Mouse (Mus musculus) stomach, embryonic 15.5 days (tissue): ENCODE data around the gene Prkab1. TPM values are rescaled to one million over a fixed set of nuclear protein-coding genes. Genes with fewer than 3 reads are reported as not detected.

Source experiments
- ATAC-seq: fragments of 200-750 bp; cut with Nextera tagmentation; 2 replicates; pipeline ENCODE4 v1.8.0; 2017; ENCODE audit warnings: low read depth, moderate number of reproducible peaks, moderate TSS enrichment; ENCODE audit not compliant: insufficient read depth, low FRiP score
- H3K27ac ChIP-seq: fragments of 300-500 bp; sonication (generic); 2 replicates; pipeline ENCODE4 v1.5.1; 2015; ENCODE audit warnings: mild to moderate bottlenecking, inconsistent platforms
- H3K27me3 ChIP-seq: fragments of 300-500 bp; sonication (generic); replicated peaks from 2 replicates; pipeline ENCODE4 v1.6.1; 2015; ENCODE audit warnings: inconsistent platforms
- H3K36me3 ChIP-seq: fragments of 300-500 bp; sonication (generic); 2 replicates; pipeline ENCODE4 v1.6.1; 2015; ENCODE audit warnings: inconsistent platforms
- H3K4me1 ChIP-seq: fragments of 300-500 bp; sonication (generic); 2 replicates; pipeline ENCODE4 v1.6.1; 2015; ENCODE audit warnings: inconsistent platforms
- H3K4me2 ChIP-seq: fragments of 300-500 bp; sonication (generic); 2 replicates; pipeline ENCODE4 v1.6.1; 2015; ENCODE audit warnings: mild to moderate bottlenecking, inconsistent platforms
- H3K4me3 ChIP-seq: fragments of 300-500 bp; sonication (generic); replicated peaks from 2 replicates; pipeline ENCODE4 v1.5.1; 2015; ENCODE audit warnings: inconsistent platforms
- H3K9ac ChIP-seq: fragments of 300-500 bp; sonication (generic); 2 replicates; pipeline ENCODE4 v1.6.1; 2015; ENCODE audit warnings: inconsistent platforms
- H3K9me3 ChIP-seq: fragments of 300-500 bp; sonication (generic); 2 replicates; pipeline ENCODE4 v1.6.1; 2016; ENCODE audit warnings: inconsistent platforms
- WGBS: fragments of 180-500 bp; shearing (Covaris S2); methylation state at CpG from one replicate; pipeline ENCODE4 v1.1.7; 2015; 5-methylcytosine and 5-hydroxymethylcytosine counted together
- polyA plus RNA-seq: library from polyadenylated mRNA; unstranded; fragments of >200 nt; fragmentation: Nextera tagmentation; extraction: Ambion mirVana; gene quantifications from 2 replicates; pipeline ENCODE4 v1.2.1, GENCODE M21; 2015

Prkab1 gene
- polyA plus RNA-seq, 1 experiment from 2014 or later = 70.9 TPM

DNA sequence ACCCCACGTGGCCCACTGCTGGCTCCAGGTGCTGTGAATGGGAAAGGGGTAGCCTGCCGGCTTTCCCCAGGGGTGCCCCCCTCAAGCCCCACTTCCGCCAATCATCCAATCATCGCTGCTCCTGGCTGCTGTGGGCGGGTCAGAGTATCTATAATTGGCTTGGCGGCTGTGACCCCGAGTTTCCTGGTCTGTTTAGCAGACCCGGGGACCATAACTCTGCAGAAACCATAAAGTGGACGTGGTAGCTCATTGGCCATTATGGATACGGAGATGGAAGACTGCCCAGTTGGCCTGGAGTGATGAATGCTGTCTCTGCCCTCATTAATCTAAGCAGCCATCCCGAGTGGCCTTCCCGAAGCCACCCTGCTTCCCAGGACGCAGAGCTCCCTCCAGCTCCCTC is 20.5 kb downstream of the Prkab1 start:
- WGBS = 42% methylated on average over 13 of the region's 13 CpGs
- ATAC-seq = no peak
- H3K4me3 ChIP-seq = no peak overlapping the region
- no peak overlapping the region for H3K9ac ChIP-seq
- H3K4me2 ChIP-seq = no peak overlapping the region
- no peaks in the 10 kb centered on the region for H3K4me1 ChIP-seq
- no peaks in the 10 kb centered on the region for H3K9me3 ChIP-seq
- H3K27me3 ChIP-seq = no peaks in the 10 kb centered on the region
- H3K36me3 ChIP-seq = 0 out of 2 replicates have a peak, but pooled peaks cover 2% of the 10 kb centered on the region
- no peak overlapping the region for H3K27ac ChIP-seq

DNA sequence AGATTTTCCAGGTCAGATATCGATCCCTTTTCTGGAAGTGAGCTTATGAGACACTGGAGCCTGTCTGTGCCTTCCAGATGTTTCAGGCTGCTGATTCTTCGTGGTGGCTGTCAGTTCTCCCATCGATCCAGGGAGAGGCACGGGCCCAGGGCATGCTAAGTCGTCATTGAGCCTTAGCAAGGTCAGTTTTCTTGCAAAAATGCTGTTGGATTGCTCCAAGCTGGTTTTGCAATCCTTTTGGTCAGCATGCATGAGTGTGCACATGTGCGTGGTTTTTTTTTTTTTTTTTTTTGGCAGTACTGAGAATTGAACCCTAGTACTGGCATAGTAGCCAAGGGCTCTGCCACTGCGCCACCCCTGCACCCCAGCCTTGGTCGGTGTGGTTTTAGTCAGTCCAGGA is 21.2 kb downstream of the Prkab1 start:
- no peak overlapping the region for H3K4me2 ChIP-seq
- H3K4me1 ChIP-seq = no peaks in the 10 kb centered on the region
- H3K4me3 ChIP-seq = no peak overlapping the region
- H3K27me3 ChIP-seq = no peaks in the 10 kb centered on the region
- WGBS = 77% methylated on average over 8 of the region's 8 CpGs
- H3K9ac ChIP-seq = no peak overlapping the region
- ATAC-seq = no peak
- no peak overlapping the region for H3K27ac ChIP-seq
- H3K9me3 ChIP-seq = no peaks in the 10 kb centered on the region
- H3K36me3 ChIP-seq = 0 out of 2 replicates have a peak, but pooled peaks cover 2% of the 10 kb centered on the region

DNA sequence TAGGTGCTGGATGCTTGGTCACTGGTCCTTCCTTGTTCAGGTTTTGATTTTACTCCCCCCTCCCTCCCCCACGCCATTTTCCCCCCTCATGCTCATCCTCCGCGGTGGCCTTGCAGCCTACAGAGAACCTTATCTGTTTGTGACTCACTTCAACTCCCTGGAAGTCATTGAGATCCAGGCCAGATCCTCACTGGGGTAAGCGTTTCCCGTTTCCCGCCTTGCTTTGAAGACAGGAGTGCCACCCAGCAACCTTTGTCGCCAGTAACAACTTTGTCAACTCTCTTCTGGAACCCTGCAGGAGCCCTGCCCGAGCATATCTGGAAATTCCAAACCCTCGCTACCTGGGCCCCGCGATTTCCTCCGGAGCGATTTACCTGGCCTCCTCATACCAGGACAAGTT is 26.9 kb downstream of the Prkab1 start:
- H3K4me1 ChIP-seq = no peaks in the 10 kb centered on the region
- H3K4me3 ChIP-seq = no peak overlapping the region
- no peak overlapping the region for H3K4me2 ChIP-seq
- peaks cover 3% of the 10 kb centered on the region; the same call in 1 of the 2 replicates for H3K36me3 ChIP-seq
- WGBS = 72% methylated on average over 13 of the region's 13 CpGs
- no peak for ATAC-seq
- no peak overlapping the region for H3K27ac ChIP-seq
- H3K9ac ChIP-seq = no peak overlapping the region
- H3K27me3 ChIP-seq = no peaks in the 10 kb centered on the region
- H3K9me3 ChIP-seq = no peaks in the 10 kb centered on the region

DNA sequence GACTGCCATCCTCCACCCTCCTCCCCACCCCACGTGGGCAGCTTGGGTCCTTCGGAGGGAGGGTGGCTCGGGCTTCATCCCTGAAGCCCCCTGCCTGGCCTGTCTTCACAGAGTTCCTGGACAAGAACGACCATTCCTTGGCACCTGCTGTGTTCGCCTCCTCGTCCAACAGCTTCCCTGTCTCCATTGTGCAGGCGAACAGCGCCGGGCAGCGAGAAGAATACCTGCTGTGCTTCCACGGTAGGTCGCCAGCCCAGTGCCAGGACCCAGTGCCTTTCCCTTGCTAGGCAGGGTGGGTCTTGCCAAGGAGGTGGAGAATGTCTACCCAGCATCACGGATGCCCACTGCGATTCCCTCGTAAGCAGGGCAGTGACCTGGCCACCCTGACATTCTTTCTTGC is 30.2 kb downstream of the Prkab1 start:
- H3K4me2 ChIP-seq = no peak overlapping the region
- H3K4me1 ChIP-seq = no peaks in the 10 kb centered on the region
- no peak overlapping the region for H3K9ac ChIP-seq
- peaks cover 9% of the 10 kb centered on the region; the same call in 1 of the 2 replicates for H3K36me3 ChIP-seq
- WGBS = 95% methylated on average over 15 of the region's 15 CpGs
- H3K27ac ChIP-seq = no peak overlapping the region
- H3K4me3 ChIP-seq = no peak overlapping the region
- no peaks in the 10 kb centered on the region for H3K27me3 ChIP-seq
- ATAC-seq = no peak
- H3K9me3 ChIP-seq = no peaks in the 10 kb centered on the region

DNA sequence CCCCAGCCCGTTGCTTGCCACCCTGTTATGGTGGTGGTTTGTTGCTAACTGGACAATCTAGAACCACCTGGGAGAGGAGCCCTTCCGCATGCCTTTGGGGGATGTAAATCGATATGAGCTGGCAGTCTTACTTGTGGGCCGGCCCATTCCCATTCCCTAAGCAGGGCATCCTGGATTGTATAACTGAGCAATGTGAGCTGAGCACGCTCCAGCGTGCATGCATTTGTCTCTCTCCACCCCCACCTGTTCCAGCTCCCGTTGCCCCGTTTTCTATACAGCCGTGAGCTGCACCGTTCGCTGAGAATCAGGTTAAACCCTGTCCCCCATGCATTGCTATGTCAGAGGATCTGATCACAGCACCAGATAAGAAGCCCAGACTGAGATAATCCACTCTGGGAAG is 32.6 kb downstream of the Prkab1 start:
- H3K9ac ChIP-seq = no peak overlapping the region
- H3K27ac ChIP-seq = no peak overlapping the region
- ATAC-seq = no peak
- no peak overlapping the region for H3K4me2 ChIP-seq
- no peaks in the 10 kb centered on the region for H3K9me3 ChIP-seq
- no peaks in the 10 kb centered on the region for H3K4me1 ChIP-seq
- H3K27me3 ChIP-seq = no peaks in the 10 kb centered on the region
- peaks cover 21% of the 10 kb centered on the region for H3K36me3 ChIP-seq
- H3K4me3 ChIP-seq = no peak overlapping the region
- WGBS = 97% methylated on average over 11 of the region's 11 CpGs

DNA sequence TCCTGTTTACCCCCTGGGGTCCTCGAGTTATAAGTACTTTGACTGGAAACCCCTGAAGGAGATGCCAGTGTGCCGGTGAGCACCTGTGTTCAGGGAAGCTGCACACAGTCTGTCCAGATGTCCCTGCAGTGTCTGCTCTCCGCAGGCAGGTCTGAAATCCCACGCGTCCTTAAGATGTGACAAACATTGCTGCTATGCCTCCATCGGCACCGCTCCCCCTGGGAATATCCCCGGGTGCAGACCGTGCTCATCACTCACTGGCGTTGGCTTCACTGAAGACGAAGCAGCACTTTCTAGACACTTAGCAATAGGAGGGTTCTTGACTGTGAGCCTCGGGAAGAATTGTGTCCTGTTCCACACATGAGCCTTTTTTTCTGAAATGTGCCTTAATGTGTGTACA is 37.0 kb downstream of the Prkab1 start:
- Histone ChIP-seq H3K27me3 (no peaks in the 10 kb centered on the region), H3K36me3 (peaks cover 18% of the 10 kb centered on the region)

DNA sequence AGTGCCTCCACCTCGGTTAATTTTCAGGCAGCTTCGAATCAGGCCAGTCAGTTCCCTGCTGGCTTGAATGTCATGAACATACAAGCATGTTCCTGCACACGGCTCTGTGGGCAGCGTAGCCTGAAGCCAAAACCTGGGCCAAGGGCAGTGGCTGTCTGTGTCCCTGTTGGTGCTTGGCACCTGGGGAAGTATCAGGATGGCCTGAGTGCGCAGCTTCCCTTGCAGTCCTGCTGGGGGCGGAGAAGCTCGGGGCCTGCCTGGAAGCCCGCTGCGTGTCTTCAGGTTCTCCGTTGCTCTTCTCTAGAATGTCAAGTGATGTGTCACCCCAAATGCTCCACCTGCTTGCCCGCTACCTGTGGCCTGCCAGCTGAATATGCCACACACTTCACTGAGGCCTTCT is 39.2 kb downstream of the Prkab1 start:
- Histone ChIP-seq H3K9me3 (no peaks in the 10 kb centered on the region), H3K4me2 (no peak overlapping the region), H3K4me1 (no peaks in the 10 kb centered on the region), H3K9ac (no peak overlapping the region), H3K27ac (no peak overlapping the region), H3K27me3 (no peaks in the 10 kb centered on the region), H3K4me3 (no peak overlapping the region), H3K36me3 (peaks cover 20% of the 10 kb centered on the region)
- no peak for ATAC-seq
- WGBS = 94% methylated on average over 11 of the region's 11 CpGs

More for the DNA sequence above, 37.0 kb downstream of the Prkab1 start:
- Histone ChIP-seq H3K27ac (no peak overlapping the region), H3K4me2 (no peak overlapping the region), H3K9me3 (no peaks in the 10 kb centered on the region), H3K4me3 (no peak overlapping the region), H3K4me1 (no peaks in the 10 kb centered on the region), H3K9ac (no peak overlapping the region)
- ATAC-seq = no peak
- whole genome bisulfite sequencing = 90% methylated on average over 12 of the region's 12 CpGs

DNA sequence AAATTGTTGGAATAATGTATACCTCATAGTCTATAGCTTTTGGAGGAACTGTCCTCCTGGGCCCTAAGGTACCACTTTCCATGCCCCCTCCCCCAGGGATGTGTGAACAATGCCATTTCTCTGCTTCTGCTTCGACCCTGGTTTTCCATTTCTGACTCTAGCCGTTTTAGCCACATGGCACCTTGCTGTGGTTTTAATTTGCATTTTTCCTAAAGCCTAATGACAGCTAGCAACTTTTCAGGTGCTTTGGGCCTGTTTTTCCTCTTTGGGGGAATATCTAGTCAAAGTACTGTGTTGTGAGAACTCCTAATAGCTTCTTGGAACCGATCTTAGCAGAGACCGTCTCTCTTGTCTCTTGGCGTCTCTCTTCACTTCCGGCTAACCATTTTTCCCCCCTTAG is 39.9 kb downstream of the Prkab1 start:
- WGBS = 88% methylated on average over 6 of the region's 6 CpGs
- H3K4me2 ChIP-seq = no peak overlapping the region
- no peak overlapping the region for H3K9ac ChIP-seq
- H3K27me3 ChIP-seq = no peaks in the 10 kb centered on the region
- no peak overlapping the region for H3K27ac ChIP-seq
- no peaks in the 10 kb centered on the region for H3K4me1 ChIP-seq
- no peak overlapping the region for H3K4me3 ChIP-seq
- peaks cover 20% of the 10 kb centered on the region for H3K36me3 ChIP-seq
- no peaks in the 10 kb centered on the region for H3K9me3 ChIP-seq
- ATAC-seq = no peak

DNA sequence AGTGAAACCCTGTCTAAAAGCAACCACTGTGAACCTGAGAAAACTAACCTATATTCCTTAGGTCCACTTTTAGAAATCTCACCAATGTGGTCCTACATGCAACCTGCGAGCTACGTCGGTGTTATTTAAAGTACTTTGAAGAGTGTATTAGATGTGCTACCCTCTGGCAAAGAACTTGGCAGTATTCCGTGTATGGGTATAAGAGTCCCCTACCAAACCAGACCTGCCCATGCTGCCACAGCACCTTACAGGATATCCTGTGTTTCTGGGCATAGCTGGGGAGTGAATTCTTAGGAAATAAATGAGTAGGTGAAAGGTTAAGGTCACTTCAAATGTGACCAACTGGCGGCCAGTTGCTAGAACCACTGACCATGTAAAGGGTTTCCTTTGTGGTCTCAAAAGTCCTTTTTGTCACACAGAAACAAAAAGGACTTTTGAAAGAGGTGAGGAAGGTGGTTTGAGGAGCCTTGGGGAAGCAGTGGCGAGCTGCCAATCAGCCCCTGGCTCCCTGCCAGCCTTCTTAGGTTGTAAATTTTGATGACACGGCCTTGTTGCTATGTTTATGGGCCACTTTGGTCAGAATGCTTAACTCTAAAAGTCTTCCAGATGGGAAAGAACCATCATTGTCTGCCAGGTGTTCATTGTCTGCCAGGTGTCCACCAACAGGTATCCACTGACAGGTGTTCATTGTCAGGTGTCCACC is 41.5 kb downstream of the Prkab1 start:
- H3K27me3 ChIP-seq = no peaks in the 10 kb centered on the region
- H3K4me2 ChIP-seq = no peak overlapping the region
- H3K4me3 ChIP-seq = no peak overlapping the region
- H3K4me1 ChIP-seq = 0 out of 2 replicates have a peak, but pooled peaks cover 3% of the 10 kb centered on the region
- 81% methylated on average over 7 of the region's 7 CpGs for WGBS
- no peak for ATAC-seq
- no peak overlapping the region for H3K27ac ChIP-seq
- H3K9ac ChIP-seq = no peak overlapping the region
- H3K9me3 ChIP-seq = no peaks in the 10 kb centered on the region
- peaks cover 9% of the 10 kb centered on the region; the same call in 1 of the 2 replicates for H3K36me3 ChIP-seq

DNA sequence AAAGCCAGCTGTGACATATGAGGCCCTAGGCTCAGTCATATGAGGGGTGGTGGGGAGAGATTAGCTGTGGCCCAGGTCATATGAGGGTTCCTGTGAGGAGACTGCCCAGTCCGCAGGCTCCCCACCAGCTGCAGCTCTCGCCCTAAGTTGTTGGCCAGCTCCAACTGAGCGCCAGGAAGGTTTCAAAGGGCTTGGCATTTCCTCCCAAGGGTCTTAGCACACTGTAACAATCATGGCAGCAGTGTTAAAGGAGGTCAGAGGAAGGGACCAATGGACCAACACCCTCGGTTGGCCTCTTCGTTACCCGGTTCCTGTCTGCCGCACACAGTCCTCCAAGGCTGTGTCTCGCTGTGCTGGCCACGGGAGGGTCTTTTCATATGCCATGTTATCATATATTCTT is 43.8 kb downstream of the Prkab1 start:
- H3K27ac ChIP-seq = no peak overlapping the region
- 92% methylated on average over 9 of the region's 9 CpGs for WGBS
- H3K9ac ChIP-seq = no peak overlapping the region
- no peaks in the 10 kb centered on the region for H3K27me3 ChIP-seq
- H3K4me3 ChIP-seq = no peak overlapping the region
- ATAC-seq = no peak
- no peak overlapping the region for H3K4me2 ChIP-seq
- H3K36me3 ChIP-seq = peaks cover 7% of the 10 kb centered on the region; the same call in 1 of the 2 replicates
- 0 out of 2 replicates have a peak, but pooled peaks cover 4% of the 10 kb centered on the region for H3K4me1 ChIP-seq
- no peaks in the 10 kb centered on the region for H3K9me3 ChIP-seq

DNA sequence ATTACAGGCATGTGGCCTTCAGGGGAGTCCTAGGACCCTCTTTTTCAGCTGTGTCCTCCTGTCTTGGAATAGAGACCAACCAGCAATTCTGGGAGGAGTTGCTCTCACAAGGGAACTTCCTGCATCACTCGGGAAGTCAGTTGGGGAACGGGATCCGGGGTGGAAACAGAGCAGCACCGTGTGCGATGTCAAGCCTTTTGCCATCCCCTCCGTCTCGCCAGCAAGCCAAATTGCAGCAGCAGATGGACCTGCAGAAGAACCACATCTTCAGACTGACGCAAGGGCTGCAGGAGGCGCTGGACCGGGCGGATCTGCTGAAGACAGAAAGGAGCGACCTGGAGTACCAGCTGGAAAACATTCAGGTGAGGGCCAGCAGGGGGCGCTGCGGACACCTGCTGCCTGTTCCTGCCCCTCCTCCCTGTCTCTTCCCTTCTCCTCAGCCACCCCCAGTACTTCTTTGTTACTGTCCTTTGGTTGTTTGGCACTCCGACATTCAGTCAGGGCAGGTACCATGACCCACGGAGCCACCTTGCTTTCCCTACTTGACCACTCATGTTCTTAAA is 45.1 kb downstream of the Prkab1 start:
- Histone ChIP-seq H3K9me3 (no peaks in the 10 kb centered on the region), H3K9ac (no peak overlapping the region), H3K27ac (no peak overlapping the region; the same call in 1 of the 2 replicates), H3K4me3 (no peak overlapping the region), H3K4me2 (no peak overlapping the region), H3K27me3 (no peaks in the 10 kb centered on the region), H3K36me3 (peaks cover 10% of the 10 kb centered on the region; the same call in 1 of the 2 replicates), H3K4me1 (0 out of 2 replicates have a peak, but pooled peaks cover 4% of the 10 kb centered on the region)
- 64% methylated on average over 16 of the region's 16 CpGs for WGBS
- ATAC-seq = no peak

DNA sequence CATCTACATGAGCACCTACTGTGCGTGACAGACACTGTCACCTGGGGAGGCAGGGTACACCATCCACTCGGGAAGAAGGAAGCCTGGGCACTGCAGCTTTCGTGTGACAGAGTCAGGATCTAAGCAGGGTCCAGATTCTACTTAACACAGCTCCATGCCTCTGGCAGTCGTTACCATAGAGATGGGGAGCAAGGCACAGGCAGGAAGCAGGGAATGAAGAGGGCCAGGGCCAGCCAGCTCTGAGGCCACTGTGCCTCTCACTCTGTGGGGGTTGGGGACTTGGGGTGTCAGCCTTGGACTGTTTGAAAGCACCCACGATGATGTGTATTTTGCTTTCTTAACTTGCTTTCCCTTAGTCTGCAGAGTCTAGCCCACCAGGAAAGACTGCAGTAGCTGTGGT is 46.1 kb downstream of the Prkab1 start:
- H3K9ac ChIP-seq = no peak overlapping the region
- ATAC-seq = no peak
- 68% methylated on average over 5 of the region's 5 CpGs for WGBS

More for the DNA sequence above, 46.1 kb downstream of the Prkab1 start:
- Histone ChIP-seq H3K36me3 (peaks cover 16% of the 10 kb centered on the region; the same call in 1 of the 2 replicates), H3K4me2 (no peak overlapping the region), H3K4me1 (0 out of 2 replicates have a peak, but pooled peaks cover 4% of the 10 kb centered on the region), H3K27me3 (no peaks in the 10 kb centered on the region), H3K9me3 (no peaks in the 10 kb centered on the region), H3K27ac (peak overlapping the region; percentile 67), H3K4me3 (no peak overlapping the region)
